Mouse (Mus musculus) kidney, postnatal 0 days (tissue): ENCODE data around the gene Atp5g2. TPM values are rescaled to one million over a fixed set of nuclear protein-coding genes. Genes with fewer than 3 reads are reported as not detected.

Experiments used
- ATAC-seq: fragments of 200-750 bp; cut with Nextera tagmentation; replicated peaks from 2 replicates; pipeline ENCODE4 v1.8.0; 2017; ENCODE audit warnings: low read depth, moderate number of reproducible peaks, moderate TSS enrichment, moderate library complexity; ENCODE audit not compliant: low FRiP score
- DNase-seq: peaks from one replicate; pipeline ENCODE4 v3.0.0-alpha.2; 2016; ENCODE audit warnings: low spot score
- H3K27ac ChIP-seq: fragments of 300-500 bp; sonication (generic); 2 replicates; pipeline ENCODE4 v1.5.1; 2014; ENCODE audit warnings: mild to moderate bottlenecking
- H3K27me3 ChIP-seq: fragments of 300-500 bp; sonication (generic); 2 replicates; pipeline ENCODE4 v1.6.1; 2014; ENCODE audit warnings: low read length, mixed read lengths; ENCODE audit not compliant: insufficient read depth
- H3K36me3 ChIP-seq: fragments of 300-500 bp; sonication (generic); 2 replicates; pipeline ENCODE4 v1.6.1; 2014; ENCODE audit warnings: low read length, mixed read lengths; ENCODE audit not compliant: insufficient read depth
- H3K4me1 ChIP-seq: fragments of 300-500 bp; sonication (generic); replicated peaks from 2 replicates; pipeline ENCODE4 v1.6.1; 2014; ENCODE audit warnings: antibody characterized with exemption, low read length, mixed read lengths; ENCODE audit not compliant: insufficient read depth
- H3K4me2 ChIP-seq: fragments of 300-500 bp; sonication (generic); 2 replicates; pipeline ENCODE4 v1.6.1; 2014; ENCODE audit warnings: mild to moderate bottlenecking, low read length, moderate library complexity, mixed read lengths
- H3K4me3 ChIP-seq: fragments of 300-500 bp; sonication (generic); replicated peaks from 2 replicates; pipeline ENCODE4 v1.5.1; 2014; ENCODE audit warnings: low read depth, low read length
- H3K9ac ChIP-seq: fragments of 300-500 bp; sonication (generic); 2 replicates; pipeline ENCODE4 v1.6.1; 2014; ENCODE audit warnings: low read depth, low read length
- H3K9me3 ChIP-seq: fragments of 300-500 bp; sonication (generic); replicated peaks from 2 replicates; pipeline ENCODE4 v1.6.1; 2016; ENCODE audit warnings: low read length, inconsistent platforms, mixed read lengths
- CTCF ChIP-seq: IDR thresholded peaks from 2 replicates; pipeline ENCODE4 v1.5.1; 2016; ENCODE audit warnings: antibody characterized with exemption, low read depth, mild to moderate bottlenecking, moderate library complexity
- WGBS: fragments of 180-500 bp; shearing (Covaris S2); extraction: QIAGEN DNeasy Blood & Tissue Kit; methylation state at CpG from one replicate; pipeline ENCODE4 v1.1.7; 2014; 5-methylcytosine and 5-hydroxymethylcytosine counted together
- polyA plus RNA-seq: library from polyadenylated mRNA; unstranded; fragments of >200 nt; fragmentation: Nextera tagmentation; extraction: Ambion mirVana; gene quantifications from 2 replicates; pipeline ENCODE4 v1.2.1, GENCODE M21; 2015

The Atp5g2 gene
- polyA plus RNA-seq, 1 experiment from 2014 or later, result 102 TPM

DNA sequence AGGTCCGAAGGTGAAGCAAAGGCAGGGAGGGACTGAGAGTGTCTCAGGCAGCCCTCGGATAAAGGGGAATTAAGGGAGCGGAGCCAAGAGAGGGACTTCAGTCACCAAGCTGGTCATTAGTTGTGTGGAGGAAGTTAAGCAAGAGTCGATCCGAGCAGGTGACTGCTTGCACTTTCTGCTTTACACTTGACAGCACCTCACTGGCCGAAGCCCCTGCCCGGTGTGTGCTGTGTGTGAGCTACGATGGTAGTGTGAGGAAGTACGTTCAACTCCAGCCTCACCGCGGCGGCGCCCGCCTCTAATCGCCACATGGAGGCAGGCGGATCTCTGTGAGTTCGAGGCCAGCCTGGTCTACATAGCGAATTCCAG is 46.5 kb downstream of the Atp5g2 start:
- Histone ChIP-seq H3K4me3 (peak overlapping the region; percentile 53), H3K9me3 (no peaks in the 10 kb centered on the region), H3K4me2 (peak overlapping the region; percentile 70), H3K27me3 (no peaks in the 10 kb centered on the region), H3K4me1 (peaks cover 15% of the 10 kb centered on the region), H3K9ac (peak overlapping the region; percentile 87), H3K36me3 (no peaks in the 10 kb centered on the region), H3K27ac (peak overlapping the region; percentile 100)
- DNase-seq (no peak), ATAC-seq (no peak; the same call in 1 of the 2 replicates)
- WGBS, result 0% methylated on average over 18 of the region's 18 CpGs
- 0 out of 2 replicates have a peak, but pooled peaks have one; percentile 9 for TF ChIP-seq CTCF

DNA sequence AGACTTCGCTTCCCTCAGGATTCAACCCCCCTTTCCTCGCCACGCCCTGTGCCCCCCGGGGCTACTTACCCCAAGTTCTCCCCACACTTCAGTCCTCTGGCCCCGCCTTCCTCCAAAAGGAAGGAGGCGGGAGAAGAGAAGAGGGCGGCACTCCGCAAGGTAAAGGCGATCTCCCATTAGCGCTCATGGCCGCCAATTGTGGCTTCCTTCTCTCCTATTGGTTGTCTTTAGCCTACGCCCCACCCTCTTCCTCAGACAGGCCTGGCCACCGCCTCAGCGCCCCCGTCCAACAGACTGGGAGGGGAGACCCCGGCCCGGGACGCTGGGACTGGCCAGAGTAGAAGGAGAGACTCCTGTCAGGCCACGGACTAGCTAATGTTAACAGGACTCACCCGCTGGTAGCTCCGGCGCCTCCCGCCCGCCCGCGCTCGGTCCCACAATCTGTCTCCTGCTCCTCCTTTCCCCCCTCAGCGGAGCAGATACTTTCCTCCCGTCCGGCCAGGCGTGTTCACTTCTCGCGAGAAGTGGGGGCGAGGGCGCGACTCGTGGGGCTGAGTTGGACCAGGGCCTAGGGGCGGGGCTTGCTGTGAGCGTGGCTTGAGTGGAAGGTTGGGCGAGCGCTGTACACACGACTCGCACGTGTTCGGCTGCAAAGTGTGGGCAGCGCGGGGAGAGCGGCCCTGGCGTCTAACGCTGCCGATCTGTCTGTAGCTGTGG is 47.0 kb downstream of the Atp5g2 start, which contains the start of the genes Gm28047 and Atf7:
Gene Gm28047, minus strand, starts transcription at position 98 of the 717 bp plus-strand sequence.
Gene Atf7, minus strand, starts transcription at position 495 of the 717 bp plus-strand sequence.
- no peak for TF ChIP-seq CTCF
- Histone ChIP-seq H3K4me3 (peak within 1 kb of the TSS; percentile 53), H3K27me3 (no peaks in the 10 kb centered on the region), H3K27ac (peak within 1 kb of the TSS; percentile 100), H3K4me2 (peak within 1 kb of the TSS; percentile 70), H3K9ac (peak within 1 kb of the TSS; percentile 87), H3K36me3 (no peaks in the 10 kb centered on the region), H3K4me1 (peaks cover 15% of the 10 kb centered on the region), H3K9me3 (no peaks in the 10 kb centered on the region)
- ATAC-seq, result peak; percentile 98
- peak; percentile 100 for DNase-seq
- under 1% methylated on average over 50 of the region's 51 CpGs for WGBS

GRCm38 (mm10) chr15:102624291-102624969 is 47.7 kb downstream of the Atp5g2 start:
- DNase-seq (no peak), ATAC-seq (no peak)
- H3K9me3 ChIP-seq, result no peaks in the 10 kb centered on the region
- peak overlapping the region; percentile 87 for H3K9ac ChIP-seq
- H3K4me2 ChIP-seq, result peak overlapping the region; percentile 70
- H3K36me3 ChIP-seq, result 0 out of 2 replicates have a peak, but pooled peaks cover 1% of the 10 kb centered on the region
- peaks cover 15% of the 10 kb centered on the region for H3K4me1 ChIP-seq
- H3K4me3 ChIP-seq, result peak overlapping the region; percentile 53
- H3K27me3 ChIP-seq, result no peaks in the 10 kb centered on the region
- WGBS, result under 1% methylated on average over 17 of the region's 17 CpGs
- peak overlapping the region; percentile 100 for H3K27ac ChIP-seq
- TF ChIP-seq CTCF, result no peak

- no peak for TF ChIP-seq CTCF
- H3K27ac ChIP-seq, result no peak overlapping the region
- no peak for ATAC-seq
- no peaks in the 10 kb centered on the region for H3K27me3 ChIP-seq
- H3K4me3 ChIP-seq, result no peak overlapping the region
- no peak overlapping the region for H3K9ac ChIP-seq
- WGBS, result 71% methylated on average over 3 of the region's 3 CpGs
- H3K36me3 ChIP-seq, result 0 out of 2 replicates have a peak, but pooled peaks cover 3% of the 10 kb centered on the region
- peaks cover 15% of the 10 kb centered on the region for H3K4me1 ChIP-seq
- H3K9me3 ChIP-seq, result no peaks in the 10 kb centered on the region
- DNase-seq, result no peak
- H3K4me2 ChIP-seq, result peak overlapping the region; percentile 70
Measured at GRCm38 (mm10) chr15:102623121-102623520, 49.0 kb downstream of the Atp5g2 start.

- Histone ChIP-seq H3K36me3 (0 out of 2 replicates have a peak, but pooled peaks cover 3% of the 10 kb centered on the region), H3K4me1 (peaks cover 15% of the 10 kb centered on the region), H3K4me3 (no peak overlapping the region), H3K27me3 (no peaks in the 10 kb centered on the region), H3K27ac (no peak overlapping the region), H3K4me2 (peak overlapping the region; percentile 70; the same call in 1 of the 2 replicates), H3K9me3 (no peaks in the 10 kb centered on the region), H3K9ac (no peak overlapping the region)
- TF ChIP-seq CTCF, result no peak
- ATAC-seq (no peak), DNase-seq (no peak)
Measured at GRCm38 (mm10) chr15:102622536-102622935, 49.6 kb downstream of the Atp5g2 start.

DNA sequence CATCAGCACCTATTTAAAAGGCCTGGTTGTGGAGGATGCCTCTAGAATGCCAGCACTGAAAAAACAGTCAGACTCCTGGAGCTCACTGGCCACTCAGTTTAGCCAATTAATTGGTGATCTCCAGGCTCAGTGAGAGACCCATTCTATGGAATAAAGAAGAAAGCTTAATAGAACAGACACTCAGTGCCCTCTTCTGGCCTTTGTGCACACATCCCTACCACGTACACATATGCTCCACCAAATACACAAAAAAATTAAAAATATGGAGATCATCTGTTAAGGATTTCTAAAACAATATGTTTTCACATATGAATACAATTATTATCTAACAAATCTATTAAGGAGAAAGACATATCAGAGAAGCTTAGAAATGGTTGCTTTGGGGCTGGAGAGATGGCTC is 51.4 kb downstream of the Atp5g2 start:
- 91% methylated on average over 1 of the region's 1 CpGs for WGBS

More for the DNA sequence above, 51.4 kb downstream of the Atp5g2 start:
- no peak overlapping the region for H3K4me2 ChIP-seq
- peaks cover 15% of the 10 kb centered on the region for H3K4me1 ChIP-seq
- no peak overlapping the region for H3K27ac ChIP-seq
- ATAC-seq (no peak), DNase-seq (no peak)
- H3K27me3 ChIP-seq, result no peaks in the 10 kb centered on the region
- no peak; the same call in 1 of the 2 replicates for TF ChIP-seq CTCF
- H3K9ac ChIP-seq, result no peak overlapping the region
- H3K4me3 ChIP-seq, result no peak overlapping the region
- H3K36me3 ChIP-seq, result 0 out of 2 replicates have a peak, but pooled peaks cover 3% of the 10 kb centered on the region
- no peaks in the 10 kb centered on the region for H3K9me3 ChIP-seq
